Mouse (Mus musculus): Measurements from ENCODE around the gene Hnrnpab.

Hnrnpab gene

DNA sequence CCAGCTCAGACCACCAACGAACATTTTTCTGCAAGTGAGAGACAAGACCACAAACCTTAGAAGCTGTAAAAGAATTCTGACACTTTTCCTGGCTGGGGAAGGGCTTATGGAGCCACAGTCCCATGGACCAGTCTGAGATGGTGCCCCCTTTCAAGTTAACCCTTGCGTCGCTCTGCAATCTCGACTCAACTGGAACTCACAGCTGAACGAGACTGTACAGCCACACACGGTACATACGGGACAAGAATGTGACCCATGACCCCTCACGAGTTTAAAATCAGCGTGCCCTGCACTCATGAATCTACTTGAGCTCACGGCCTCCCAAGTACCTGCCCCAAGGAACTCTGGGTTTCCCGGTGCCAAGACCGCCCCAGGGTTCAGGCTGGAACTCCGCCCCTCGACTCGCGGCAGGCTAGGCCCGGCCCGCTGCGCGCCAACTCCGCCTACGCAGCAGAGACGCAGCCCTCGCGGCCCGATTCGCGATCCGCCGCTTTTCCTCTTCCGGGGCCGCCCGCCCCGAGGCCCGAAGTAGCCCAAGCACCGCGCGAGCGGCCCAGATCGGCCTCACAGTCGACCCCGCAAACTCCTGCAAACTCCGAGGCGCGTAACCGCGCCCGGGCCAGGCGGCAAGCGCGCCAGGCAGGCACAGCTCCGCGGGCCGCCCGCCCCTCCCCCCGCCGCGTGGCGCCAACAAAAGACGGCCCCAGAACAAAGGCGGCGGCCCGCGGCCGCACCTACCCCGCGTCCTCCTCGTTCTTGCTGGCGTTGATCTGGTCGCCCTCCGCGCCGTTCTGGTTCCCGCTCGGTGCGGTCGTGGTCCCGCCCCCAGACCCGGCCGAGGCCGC is 823 bp downstream of the Hnrnpab start:
- peak; percentile 86 to 94 for DNase-seq (ENCODE audit: low spot score in 2 of 2)

DNA sequence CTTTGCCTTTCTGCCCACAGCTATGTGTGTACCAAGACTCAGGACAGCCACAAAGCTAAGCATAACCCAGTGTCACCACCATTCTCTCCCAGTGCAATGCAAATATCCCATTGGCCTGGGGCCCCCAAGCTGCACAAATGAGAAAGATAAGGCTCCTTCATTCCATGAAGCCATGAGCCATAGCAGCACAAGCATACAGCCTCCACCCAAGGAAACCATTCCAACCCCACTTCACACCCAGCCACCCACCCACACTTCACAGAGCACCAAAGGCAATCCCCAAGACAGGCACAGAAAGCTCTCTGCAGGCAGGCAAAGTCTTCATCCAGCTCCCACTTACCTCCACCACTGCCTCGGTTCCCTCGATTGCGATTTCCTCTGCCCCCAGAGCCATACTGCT is 4.4 kb downstream of the Hnrnpab start:
- no peak for DNase-seq (ENCODE audit: low spot score in 2 of 2)

DNA sequence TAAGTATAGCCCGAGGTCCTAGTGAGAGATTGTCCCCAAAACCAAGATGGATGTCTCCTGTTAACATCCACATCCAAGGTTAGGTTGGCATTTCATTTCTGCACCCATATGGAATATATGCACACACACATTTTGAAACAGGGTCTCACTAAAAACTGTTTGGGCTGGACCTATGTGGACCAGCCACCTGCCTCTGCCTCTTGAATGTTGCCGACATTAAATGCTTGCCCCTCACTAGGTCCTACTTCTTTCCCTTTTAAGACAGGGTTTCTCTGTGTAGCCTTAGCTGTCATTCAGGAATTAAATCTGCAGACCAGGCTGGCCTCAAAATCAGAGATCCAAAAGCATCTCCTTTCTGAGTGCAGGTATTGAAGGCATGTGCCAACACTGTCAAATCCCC is 9.1 kb downstream of the Hnrnpab start:
- no peak for DNase-seq (ENCODE audit: low spot score in 2 of 2)

DNA sequence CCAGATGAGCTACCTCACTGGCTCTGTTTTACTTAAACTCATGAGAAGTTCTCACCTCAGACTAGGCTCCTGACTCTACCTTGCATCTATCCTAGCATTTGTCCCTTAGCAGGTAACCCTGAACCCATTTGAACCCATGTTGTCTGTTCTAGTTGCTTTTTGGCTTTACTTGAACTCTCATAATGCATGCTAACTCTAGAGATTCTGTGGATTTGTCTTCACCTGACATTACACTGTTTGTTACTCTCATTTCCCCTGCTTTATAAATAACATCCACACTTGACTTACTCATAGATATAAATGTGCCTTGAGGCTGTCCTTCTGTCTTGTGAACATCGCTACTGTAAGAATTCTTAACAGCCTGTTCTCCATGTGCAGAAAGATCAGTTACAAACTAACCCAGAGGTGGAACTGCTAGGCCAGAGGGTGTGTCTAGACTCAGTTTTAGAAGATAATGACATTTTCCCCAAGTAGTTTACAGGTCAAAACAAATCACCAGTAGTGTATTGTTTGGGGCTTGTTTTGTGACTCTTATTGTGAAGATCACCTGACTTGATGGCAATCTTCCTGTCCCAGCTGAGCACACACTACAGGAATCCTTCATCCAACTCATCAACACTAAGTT is 11.1 kb downstream of the Hnrnpab start:
- DNase-seq (ENCODE audit: low spot score in 2 of 2): no peak

DNA sequence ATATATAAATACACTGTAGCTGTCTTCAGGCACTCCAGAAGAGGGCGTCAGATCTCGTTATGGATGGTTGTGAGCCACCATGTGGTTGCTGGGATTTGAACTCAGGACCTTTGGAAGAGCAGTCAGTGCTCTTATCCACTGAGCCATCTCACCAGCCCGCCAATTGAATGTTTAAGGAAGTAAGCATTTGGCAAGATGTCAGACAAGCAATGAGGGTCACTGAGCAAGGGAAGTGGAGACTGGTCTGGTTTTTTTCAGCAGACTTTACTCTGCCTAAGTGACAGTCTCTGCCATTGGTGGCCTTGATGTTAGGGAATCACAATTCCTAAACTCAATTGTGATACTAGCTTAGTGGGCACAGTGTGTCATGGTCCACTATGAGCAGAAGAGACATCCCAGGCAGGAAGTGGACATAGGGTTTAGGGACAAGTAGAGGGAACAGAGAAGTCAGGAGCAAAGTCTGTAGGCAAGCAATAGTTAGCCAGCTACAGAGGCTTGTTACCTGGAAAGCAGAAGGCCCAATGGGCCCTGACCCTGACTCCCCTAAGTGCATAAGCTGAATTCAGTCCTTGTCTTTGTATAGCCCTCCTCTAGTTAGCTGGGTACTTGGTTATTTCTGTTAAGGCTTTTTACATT is 11.8 kb downstream of the Hnrnpab start:
- no peak for DNase-seq (ENCODE audit: low spot score in 2 of 2)

DNA sequence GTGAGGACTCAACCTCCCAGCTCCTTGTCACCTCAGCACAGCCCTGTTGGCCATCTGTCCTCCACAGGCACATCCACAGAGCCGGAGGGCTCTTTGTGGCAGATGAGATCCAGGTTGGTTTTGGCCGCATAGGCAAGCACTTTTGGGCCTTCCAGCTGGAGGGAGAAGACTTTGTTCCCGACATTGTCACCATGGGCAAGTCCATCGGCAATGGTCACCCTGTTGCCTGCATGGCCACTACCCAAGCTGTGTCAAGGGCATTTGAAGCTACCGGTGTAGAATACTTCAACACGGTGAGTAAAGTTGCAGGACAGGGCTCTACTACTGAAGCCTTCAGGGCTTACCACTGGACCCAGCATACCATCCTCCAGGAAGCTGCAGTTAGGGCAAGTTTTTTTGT is 12.8 kb downstream of the Hnrnpab start:
- DNase-seq (ENCODE audit: low spot score in 2 of 2): no peak

DNA sequence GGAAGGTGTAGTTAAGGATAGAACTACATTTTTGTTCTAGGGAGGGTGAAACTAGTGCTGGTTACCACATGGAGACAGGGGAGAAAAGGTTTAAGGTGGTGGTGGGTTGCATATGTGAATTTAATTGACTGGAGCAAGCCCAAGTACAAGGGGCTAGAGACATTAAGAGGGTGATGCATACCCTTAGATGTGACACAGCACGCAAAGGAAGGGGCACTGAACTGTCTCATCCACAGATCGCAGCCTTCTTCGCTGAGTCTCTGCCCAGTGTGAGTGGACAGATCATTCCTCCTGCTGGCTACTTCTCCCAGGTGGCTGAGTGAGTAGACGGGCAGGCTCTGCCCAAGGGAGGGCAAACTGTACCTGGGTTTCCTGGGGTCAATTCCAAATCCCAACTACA is 13.3 kb downstream of the Hnrnpab start:
- DNase-seq (ENCODE audit: low spot score in 2 of 2): no peak

DNA sequence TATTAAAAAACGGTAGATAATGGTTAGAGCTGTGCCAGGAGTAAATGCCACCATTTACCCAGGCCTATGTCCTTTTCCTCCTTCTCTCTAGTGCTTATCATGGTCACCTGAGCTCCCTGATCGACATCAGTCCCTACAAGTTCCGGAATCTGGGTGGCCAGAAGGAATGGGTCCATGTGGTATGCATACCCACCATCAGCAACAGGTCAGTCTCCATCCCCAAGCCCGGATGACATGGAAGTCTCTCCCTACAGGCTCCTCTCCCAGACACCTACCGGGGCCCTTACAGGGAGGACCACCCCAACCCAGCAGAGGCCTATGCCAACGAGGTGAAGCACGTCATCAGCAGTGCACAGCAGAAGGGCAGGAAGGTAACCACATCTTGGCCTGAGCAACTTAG is 14.7 kb downstream of the Hnrnpab start:
- no peak for DNase-seq (ENCODE audit: low spot score in 2 of 2)

DNA sequence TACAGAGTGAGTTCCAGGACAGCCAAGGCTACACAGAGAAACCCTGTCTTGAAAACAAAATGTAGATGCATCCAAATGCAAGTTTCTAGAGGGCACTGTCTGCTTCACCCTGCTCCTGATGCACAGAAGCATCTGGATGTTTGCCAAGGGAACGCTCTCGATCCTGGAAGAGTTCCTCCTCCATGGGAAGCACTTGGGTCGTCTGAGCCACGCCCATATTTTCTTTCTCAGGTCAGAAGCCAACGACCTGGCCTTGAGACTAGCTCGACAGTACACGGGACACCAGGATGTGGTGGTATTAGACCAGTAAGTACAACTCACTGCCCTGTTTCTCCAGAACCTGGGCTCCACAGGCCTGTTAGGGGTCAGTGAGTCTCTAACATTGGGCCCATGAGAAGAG is 15.5 kb downstream of the Hnrnpab start:
- no peak for DNase-seq (ENCODE audit: low spot score in 2 of 2)

DNA sequence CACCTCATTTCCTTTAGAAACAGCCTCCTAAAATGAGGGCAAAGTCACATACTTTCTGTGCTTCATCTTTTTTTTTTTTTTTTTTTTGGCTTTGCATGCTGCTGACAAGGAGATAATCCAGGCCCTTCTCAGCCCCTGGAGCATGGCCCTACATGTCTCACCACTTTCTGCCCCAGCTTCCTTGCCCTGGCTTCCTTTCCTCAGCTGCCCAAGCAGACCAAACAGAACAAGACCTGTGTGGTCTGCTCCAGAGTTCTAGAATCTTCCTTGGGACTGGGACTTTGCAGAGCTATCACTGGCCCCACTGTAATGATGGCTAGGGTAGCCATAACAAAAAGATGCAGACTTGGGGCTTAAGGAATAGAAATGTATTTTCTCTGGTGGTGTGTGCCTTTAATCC is 16.6 kb downstream of the Hnrnpab start:
- no peak for DNase-seq (ENCODE audit: low spot score in 2 of 2)

DNA sequence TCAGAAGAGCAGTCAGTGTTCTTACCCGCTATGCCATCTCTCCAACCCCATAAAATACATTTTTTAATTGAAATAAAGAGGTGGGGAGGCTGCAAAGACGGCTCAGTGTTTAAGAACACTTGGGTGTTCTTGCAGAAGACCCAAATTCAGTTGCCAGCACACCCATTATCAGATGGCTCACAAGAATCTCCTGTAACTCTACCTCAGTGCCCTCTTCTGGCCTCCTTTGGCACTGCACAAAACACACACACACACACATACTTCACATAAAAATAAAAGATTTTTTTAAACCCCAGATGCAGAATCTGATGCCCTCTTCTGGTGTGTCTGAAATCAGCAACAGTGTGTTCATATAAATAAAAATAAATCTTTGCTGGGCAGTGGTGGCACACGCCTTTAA is 17.8 kb downstream of the Hnrnpab start:
- no peak for DNase-seq (ENCODE audit: low spot score in 2 of 2)

DNA sequence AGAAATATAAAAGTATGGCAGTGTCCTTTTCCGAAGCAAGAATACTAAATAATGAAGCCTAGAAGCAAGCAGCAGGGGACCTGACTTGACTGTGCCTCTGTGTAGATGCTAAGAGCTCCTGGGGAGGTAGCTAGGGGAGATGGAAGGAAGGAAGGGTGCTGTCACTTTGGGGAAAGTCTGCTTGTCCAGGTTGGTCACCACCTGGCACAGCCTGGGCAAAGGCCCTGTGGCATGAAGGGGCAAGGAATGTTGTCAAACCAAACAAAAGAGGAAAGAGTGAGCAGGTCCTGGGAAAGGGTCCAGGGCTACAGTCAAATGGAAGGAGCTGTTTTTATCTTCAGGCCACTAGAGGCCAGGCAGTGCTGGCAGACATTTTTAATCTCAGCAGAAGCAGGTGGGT is 19.6 kb downstream of the Hnrnpab start:
- no peak for DNase-seq (ENCODE audit: low spot score in 2 of 2)

DNA sequence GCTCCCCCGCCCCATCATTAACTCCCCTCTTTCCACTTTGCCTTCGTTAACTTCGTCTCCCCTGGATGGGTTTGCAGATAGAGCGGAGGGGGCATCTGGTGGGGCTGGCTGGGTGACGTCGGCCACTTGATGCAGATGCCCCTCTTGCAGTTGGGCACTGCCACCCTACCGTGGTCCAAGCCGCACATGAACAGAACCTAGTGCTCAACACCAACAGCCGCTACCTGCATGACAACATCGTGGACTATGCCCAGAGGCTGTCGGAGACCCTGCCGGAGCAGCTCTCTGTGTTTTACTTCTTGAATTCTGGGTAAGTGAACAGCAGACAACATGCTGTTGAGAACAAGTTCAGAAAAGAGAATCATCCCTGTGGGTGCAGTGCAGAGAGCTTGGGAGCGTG is 20.2 kb downstream of the Hnrnpab start:
- DNase-seq (ENCODE audit: low spot score in 2 of 2): no peak

DNA sequence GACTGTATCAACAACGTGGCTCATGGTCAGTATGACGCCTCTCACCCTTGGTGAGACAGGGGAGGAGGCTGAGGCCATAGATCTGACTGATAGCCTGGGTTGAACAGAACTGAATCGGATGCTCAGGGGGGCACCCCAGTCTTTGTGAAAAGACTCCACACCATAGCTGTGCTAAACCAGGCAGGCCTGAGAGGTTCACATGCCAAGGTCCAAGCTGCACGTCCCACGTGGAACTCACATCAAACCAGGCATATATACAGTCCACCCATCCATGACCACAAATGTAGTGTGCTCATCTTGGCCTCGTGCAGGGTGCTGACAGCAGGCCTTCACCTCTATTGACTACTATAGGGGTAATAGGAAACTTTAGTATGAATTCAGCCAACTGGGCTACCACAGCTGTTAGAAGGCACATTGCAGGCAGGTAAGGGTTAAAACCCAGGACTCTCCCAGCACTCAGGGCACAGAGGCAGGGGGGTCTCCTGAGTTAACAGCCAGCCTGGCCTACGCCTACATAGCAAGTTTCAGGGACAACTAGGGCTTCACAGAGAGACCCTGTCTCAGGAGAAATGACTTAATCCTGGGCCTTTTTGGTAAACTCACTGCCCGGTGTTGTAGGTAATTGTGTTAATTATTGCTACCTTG is 20.9 kb downstream of the Hnrnpab start:
- DNase-seq (ENCODE audit: low spot score in 2 of 2): no peak

DNA sequence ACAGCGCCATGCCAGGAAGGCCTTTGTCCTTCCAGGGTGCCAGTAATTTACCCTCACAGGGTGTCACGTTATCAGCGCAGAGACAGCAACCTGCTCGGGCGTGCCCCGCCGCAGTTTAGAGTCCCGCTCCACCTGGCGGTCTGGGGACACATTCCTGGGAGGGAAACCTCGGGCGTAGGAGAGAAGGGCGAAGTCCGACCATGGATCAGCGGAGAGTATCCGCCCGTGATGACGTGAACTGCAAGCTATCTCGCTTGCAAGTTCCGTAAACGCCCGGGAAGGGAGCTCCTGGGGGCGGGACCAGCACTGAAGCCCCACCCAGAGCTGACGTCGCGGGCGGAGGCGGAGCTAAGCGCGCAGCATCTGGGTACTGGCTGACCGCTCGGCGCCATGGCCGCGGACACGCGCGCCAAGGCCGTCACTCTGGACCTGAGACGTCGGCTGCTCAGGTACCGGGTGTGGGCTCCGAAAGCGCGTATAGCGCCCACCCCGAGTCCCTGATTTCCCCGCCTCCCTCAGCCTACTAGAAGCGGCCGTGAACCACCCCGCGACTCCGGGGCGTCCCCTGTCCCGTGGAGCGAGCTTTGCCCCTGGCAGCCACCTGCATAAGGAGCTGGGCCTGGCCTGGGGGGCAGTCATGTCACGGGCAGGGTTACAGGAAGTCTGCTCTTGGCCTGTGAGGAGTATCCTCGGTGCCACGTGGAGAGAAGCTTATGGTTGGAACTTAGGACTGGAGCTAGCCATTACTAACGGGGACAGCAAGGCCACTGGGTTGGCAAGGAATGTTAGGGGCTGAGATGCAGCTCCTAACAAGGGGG is 22.0 kb downstream of the Hnrnpab start, which contains the start of gene Phykpl:
TSS of gene Phykpl (plus strand) at position 327 of the 818 bp plus-strand sequence.
- DNase-seq (ENCODE audit: low spot score in 2 of 2): peak; percentile 98

DNA sequence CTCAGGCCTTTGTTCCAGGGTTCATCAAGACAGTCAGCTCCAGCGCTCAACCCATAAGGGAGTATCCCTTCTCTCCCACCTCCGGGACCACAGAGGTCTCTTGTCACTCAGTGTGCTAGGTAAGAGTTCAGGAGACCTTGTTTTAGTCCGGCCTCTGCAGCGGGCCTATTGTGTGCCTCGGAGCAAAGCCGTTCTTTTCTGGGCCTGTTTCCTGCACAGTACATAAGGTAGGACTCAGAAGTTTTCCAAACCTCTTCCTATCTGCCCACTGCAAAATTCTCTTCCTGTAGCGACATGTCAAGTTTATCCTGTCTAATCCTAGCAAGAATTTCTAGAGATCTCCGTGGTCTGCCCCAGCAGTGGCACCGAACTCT is 22.6 kb downstream of the Hnrnpab start:
- peak in 1 of 2 experiments; percentile 20 for DNase-seq (ENCODE audit: low spot score in 2 of 2)

DNA sequence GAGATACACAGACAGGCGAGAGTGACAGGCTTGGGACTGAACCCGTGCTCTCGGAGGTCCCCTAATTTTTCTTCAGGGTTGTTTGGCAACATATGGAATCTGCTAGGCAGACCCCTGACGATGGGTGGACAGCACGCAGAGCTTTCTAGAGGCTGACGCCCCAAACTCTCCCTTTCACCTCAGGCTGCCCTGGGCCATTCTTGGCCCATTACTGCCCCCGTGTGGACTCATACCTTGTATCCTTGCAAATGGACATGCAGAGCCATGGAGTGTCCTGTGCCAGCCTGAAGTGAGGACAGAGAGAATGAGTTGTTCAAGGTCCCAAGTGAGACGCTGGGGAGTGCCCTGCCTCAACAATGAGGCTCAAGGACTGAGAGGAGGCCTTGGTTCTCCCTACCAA is 23.9 kb downstream of the Hnrnpab start:
- peak; percentile 51 to 66 for DNase-seq (ENCODE audit: low spot score in 2 of 2)

DNA sequence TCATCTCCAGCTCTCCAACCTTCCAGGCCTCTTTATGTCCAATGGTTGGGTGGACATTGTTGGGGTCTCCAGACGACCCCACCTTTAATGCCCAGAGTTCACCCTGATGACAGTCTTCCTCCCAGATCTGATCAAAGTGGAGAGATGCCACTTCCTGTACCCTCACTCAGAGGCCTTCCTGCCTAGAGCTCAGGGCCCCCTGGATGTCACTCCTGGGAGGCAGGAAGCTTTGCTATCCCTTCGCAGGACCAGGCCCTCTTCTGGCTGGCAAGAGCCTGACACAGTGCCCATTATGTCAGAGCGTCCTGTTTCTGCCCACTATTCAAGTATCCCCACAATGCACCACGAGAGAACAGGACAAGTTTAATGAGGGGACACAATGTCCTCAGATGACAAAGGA is 27.6 kb downstream of the Hnrnpab start:
- DNase-seq (ENCODE audit: low spot score in 2 of 2): no peak

DNA sequence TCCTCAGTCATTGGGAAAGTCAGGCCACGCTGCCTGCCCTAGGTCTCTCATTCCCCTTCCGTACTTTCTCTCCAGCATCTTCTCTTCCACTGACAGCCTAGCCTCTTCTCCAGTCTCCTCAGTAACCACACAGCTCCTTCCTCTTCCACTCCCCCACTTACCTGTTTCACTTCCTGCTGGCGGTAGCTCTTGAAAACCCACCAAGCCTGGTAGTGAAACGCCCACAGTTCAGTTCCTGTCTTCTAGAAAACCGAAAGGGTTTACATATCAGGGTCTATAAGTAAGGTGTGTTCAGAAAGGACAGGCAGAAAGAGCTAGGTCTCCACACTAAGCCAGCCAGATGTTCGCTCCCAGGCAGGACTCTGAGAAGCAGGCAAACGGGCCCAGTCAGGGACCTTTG is 29.1 kb downstream of the Hnrnpab start:
- no peak for DNase-seq (ENCODE audit: low spot score in 2 of 2)

DNA sequence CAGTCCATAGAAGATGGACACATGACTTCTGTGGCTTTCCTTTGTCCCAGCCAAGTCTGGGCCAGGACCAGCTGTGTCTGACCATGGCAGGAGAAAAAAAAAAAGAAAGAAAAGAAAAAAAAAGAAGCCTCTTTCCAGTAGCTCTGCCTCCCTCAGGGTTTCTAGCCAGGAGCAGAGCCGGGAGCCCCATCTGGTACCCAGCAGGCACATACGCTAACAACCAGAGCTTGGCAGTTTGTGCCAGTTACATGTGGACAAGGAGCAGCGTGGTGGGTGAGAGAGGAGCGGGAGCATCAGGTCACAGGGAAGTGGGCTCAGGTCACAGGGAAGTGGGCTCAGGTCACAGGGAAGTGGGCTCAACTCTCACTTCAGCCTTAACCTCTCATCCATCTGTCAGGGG is 30.2 kb downstream of the Hnrnpab start:
- no peak for DNase-seq (ENCODE audit: low spot score in 2 of 2)

DNA sequence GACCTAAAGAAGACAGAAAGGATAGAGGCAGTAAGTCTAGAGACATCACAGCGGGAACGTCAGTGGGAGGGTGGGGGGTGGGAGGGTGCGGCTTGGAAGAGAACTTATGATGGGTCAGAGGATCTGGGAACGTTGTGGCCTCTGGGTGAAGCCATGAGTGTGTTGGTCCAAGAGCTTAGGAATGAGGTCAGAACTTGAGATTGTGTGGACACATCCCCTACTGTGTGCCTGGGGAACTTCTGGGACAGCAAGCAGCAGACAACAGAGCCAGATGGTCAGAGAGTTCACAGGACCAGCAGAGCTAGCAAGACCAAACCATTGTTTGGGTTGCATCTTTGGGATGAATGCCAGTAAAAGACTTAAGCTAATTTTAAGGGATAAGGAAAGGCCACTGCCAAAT is 37.8 kb downstream of the Hnrnpab start:
- no peak for DNase-seq (ENCODE audit: low spot score in 2 of 2)

DNA sequence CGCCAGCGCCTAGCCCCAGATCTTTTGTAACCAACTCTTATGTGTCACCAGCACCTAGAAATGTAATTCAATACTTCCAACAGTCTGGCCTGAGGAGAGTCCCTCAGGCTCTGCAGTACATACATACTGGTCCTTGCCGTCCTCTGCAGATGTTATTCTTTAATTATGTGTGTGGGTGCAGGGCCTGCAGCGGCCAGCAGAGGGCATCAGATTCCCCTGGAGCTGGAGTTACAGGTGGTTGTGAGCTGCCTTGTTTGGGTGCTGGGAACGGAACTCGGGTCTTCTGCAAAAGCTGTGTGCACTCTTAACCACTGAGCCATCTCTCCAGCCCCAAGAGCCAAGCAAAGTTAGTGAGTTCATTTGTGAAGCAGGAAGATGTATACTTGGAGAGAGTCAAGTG is 40.7 kb downstream of the Hnrnpab start:
- DNase-seq (ENCODE audit: low spot score in 2 of 2): no peak
